Mouse (Mus musculus) lung, postnatal 0 days (tissue): ENCODE measurements around the gene Cep112.

Source experiments
- CTCF ChIP-seq: IDR thresholded peaks from 2 replicates; pipeline ENCODE4 v1.5.1; 2016; ENCODE audit warnings: antibody characterized with exemption, mild to moderate bottlenecking
- EP300 ChIP-seq: IDR thresholded peaks from 2 replicates; pipeline ENCODE4 v1.6.1; 2016; ENCODE audit warnings: antibody characterized with exemption, mild to moderate bottlenecking, control low read depth

GRCm38 (mm10) chr11:108696563-108696962, 271.6 kb downstream of the Cep112 start:
- no peak for TF ChIP-seq CTCF
- TF ChIP-seq EP300: no peak
